Mouse (Mus musculus) E14TG2a.4 (cell line): ENCODE measurements around the gene Ydjc.

Experiments
- CTCF ChIP-seq: conservative IDR thresholded peaks from 2 replicates; pipeline ENCODE4 v1.5.1; 2014; ENCODE audit warnings: low read length
- NANOG ChIP-seq: IDR thresholded peaks from 2 replicates; pipeline ENCODE4 v1.6.1; 2014; ENCODE audit warnings: borderline replicate concordance, low read length, mixed read lengths
- POU5F1 ChIP-seq: IDR thresholded peaks from 2 replicates; pipeline ENCODE4 v1.6.1; 2014; ENCODE audit warnings: low read length, borderline replicate concordance

DNA sequence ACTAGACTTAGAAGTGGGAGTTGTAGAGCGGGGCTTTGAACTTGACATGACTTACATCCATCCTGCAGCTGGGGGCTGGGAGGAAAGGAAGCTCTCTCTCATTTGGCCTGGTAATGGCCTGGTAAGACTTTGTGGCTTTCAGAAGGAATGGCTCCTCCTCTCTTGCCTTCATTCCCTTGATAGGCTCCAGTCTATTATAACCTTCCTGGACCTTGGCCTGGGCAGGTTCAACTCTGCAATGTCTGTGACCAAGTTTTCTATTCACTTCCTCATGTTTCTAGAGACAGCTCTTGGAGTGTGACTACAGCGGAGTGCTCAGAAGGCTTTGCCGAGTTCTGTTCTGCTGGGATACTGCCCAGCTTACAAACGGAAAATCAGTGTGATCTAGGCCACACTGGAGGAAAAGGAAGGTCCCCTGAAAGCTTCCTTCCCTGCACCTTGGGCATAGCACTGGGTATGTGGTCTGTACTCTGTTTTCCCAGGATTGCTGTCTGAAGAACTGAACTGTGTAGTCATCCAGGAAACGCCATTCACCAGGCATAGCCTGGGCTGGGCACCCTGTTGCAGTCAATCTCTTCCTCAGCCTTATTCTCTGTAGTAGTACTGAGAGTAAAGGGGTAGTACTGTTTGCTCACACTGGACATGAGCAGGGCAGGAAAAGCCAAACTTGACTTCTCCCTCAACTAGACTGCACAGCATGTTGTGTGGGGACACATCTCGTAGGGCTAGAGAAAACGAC lies 6.3 kb downstream of the Ydjc start:
- TF ChIP-seq CTCF (no peak), NANOG (no peak), POU5F1 (no peak)
